Mouse (Mus musculus) myocyte (in vitro differentiated cells): ENCODE results near the gene Peli2. TPM values are rescaled to one million over a fixed set of nuclear protein-coding genes. Genes with fewer than 3 reads are reported as not detected.

Experiments used
- H3K27me3 ChIP-seq: one replicate; pipeline ENCODE4 v1.6.1; 2011; ENCODE audit not compliant: control insufficient read depth, insufficient read depth, insufficient read length
- H3K36me3 ChIP-seq: one replicate; pipeline ENCODE4 v1.6.1; 2011; ENCODE audit not compliant: control insufficient read depth, insufficient read depth
- H3K4me2 ChIP-seq: one replicate; pipeline ENCODE4 v1.6.1; 2011; ENCODE audit warnings: low read depth, control low read depth
- H3K4me3 ChIP-seq: one replicate; pipeline ENCODE4 v1.5.1; 2011; ENCODE audit warnings: mild to moderate bottlenecking, control low read depth, moderate library complexity
- H3K79me2 ChIP-seq: one replicate; pipeline ENCODE4 v1.6.1; 2011; ENCODE audit not compliant: control insufficient read depth, insufficient read depth
- H3ac ChIP-seq: one replicate; pipeline ENCODE4 v1.6.1; 2011; ENCODE audit not compliant: control insufficient read depth, insufficient read length
- CEBPB ChIP-seq: IDR thresholded peaks from 2 replicates; pipeline ENCODE4 v1.6.1; 2011; ENCODE audit warnings: mild to moderate bottlenecking, moderate library complexity; ENCODE audit not compliant: poor library complexity, insufficient read depth, severe bottlenecking
- E2F4 ChIP-seq: IDR thresholded peaks from one replicate; pipeline ENCODE4 v1.6.1; 2011; ENCODE audit warnings: mild to moderate bottlenecking, control low read depth, moderate library complexity; ENCODE audit not compliant: insufficient read depth
- MAX ChIP-seq: IDR thresholded peaks from one replicate; pipeline ENCODE4 v1.6.1; 2011; ENCODE audit warnings: low read depth, mild to moderate bottlenecking, control low read depth
- MYOD1 ChIP-seq, 3 experiments: IDR thresholded peaks; one replicate each; pipeline ENCODE4 v1.6.1; 2011; ENCODE audit warnings: control low read depth in 2 of 3, low read depth in 2 of 3, mild to moderate bottlenecking in 2 of 3, moderate library complexity in 1 of 3; ENCODE audit not compliant: insufficient read length in 2 of 3, control insufficient read depth in 1 of 3
- MYOG ChIP-seq, 3 experiments: IDR thresholded peaks; one replicate each; pipeline ENCODE4 v1.6.1; 2011; ENCODE audit warnings: control low read depth in 2 of 3, low read depth in 2 of 3, mild to moderate bottlenecking in 2 of 3; ENCODE audit not compliant: insufficient read length in 2 of 3, control insufficient read depth in 1 of 3, insufficient read depth in 1 of 3
- POLR2A ChIP-seq: IDR thresholded peaks from one replicate; pipeline ENCODE4 v1.6.1; 2011; ENCODE audit warnings: low read depth, mild to moderate bottlenecking, control low read depth, moderate library complexity; ENCODE audit not compliant: insufficient read length
- POLR2AphosphoS2 ChIP-seq: IDR thresholded peaks from one replicate; pipeline ENCODE4 v1.6.1; 2011; ENCODE audit warnings: low read depth, control low read depth; ENCODE audit not compliant: insufficient read length
- REST ChIP-seq: IDR thresholded peaks from one replicate; pipeline ENCODE4 v1.6.1; 2011; ENCODE audit warnings: mild to moderate bottlenecking, control low read depth, moderate library complexity; ENCODE audit not compliant: insufficient read depth, insufficient read length
- SRF ChIP-seq: IDR thresholded peaks from one replicate; pipeline ENCODE4 v1.6.1; 2011; ENCODE audit warnings: low read depth; ENCODE audit not compliant: control insufficient read depth, insufficient read length
- TCF12 ChIP-seq: IDR thresholded peaks from one replicate; pipeline ENCODE4 v1.6.1; 2011; ENCODE audit warnings: mild to moderate bottlenecking, control low read depth; ENCODE audit not compliant: poor library complexity, insufficient read depth, severe bottlenecking
- TCF3 ChIP-seq: IDR thresholded peaks from one replicate; pipeline ENCODE4 v1.6.1; 2011; ENCODE audit warnings: low read depth, control low read depth; ENCODE audit not compliant: insufficient read length
- USF1 ChIP-seq: IDR thresholded peaks from one replicate; pipeline ENCODE4 v1.6.1; 2011; ENCODE audit warnings: low read depth, mild to moderate bottlenecking, control low read depth, moderate library complexity
- polyA plus RNA-seq: library from polyadenylated mRNA; unstranded; fragments of >200 nt; fragmentation: generic; extraction: Trizol; gene quantifications from one replicate; pipeline ENCODE4 v1.2.1, GENCODE M21; 2012; ENCODE audit warnings: missing spikeins

Peli2 gene
- polyA plus RNA-seq, 1 experiment, result 15.8 TPM

DNA sequence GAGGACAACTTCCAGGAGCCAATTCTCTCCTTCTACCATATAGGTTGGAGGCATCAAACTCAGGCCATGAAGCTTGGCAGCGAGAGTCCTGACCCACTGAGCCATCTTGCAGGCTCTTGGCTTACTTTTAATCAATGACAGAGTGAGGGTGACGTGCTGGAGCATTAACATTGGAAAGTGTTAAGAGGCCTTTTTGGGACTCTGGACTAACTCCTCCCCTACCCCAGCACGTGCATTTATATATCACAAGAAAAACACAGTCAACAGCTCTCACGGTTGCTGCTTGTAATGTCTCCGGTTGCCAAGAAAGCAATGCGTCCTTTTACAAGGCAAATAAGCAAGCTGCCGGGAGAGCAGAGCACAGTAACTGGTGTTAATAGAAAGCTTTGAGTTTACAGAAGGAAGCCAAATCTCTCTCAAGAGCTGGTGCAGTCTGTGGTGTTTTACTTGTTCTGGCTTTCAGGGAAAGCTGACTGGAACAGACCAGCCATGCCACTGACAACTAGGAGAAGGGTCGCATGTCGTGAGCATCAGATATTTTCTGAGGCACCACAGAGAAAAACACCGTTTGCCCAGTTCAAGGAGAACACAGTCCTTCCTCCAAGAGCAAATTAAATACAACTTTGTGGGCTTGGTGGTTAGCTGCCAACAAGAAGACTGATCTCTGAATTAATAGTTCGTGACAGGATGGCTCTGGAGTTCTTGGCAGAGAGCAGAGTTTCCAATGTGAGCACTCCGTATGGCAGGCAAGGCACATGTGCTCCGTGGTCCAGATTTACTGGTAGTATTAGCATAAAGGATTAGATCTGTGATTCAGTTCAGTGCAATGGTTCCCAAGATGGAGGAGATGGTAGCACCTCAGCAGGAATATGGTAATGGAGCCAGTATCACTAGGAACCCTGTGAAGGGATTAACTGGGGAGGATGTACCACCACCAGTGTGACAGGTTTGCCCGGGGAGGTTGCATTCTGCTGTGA, 36.5 kb upstream of the Peli2 start:
- H3K79me2 ChIP-seq, result no peaks in the 10 kb centered on the region
- H3K27me3 ChIP-seq, result no peaks in the 10 kb centered on the region
- no peak for TF ChIP-seq POLR2AphosphoS2
- no peak for TF ChIP-seq SRF
- TF ChIP-seq TCF12, result no peak
- no peak for TF ChIP-seq TCF3
- no peak for TF ChIP-seq MAX
- no peak for TF ChIP-seq CEBPB
- TF ChIP-seq REST, result no peak
- no peak for TF ChIP-seq USF1
- no peak for TF ChIP-seq POLR2A
- TF ChIP-seq MYOG (IDR thresholded peaks at IDR 0.05; ENCODE audit: control insufficient read depth in 1 of 3, insufficient read depth in 1 of 3, insufficient read length in 2 of 3, low read depth in 2 of 3), result no peak
- no peak for TF ChIP-seq MYOD1 (IDR thresholded peaks at IDR 0.05; ENCODE audit: control insufficient read depth in 1 of 3, insufficient read length in 2 of 3, low read depth in 2 of 3)
- no peak for TF ChIP-seq E2F4
- no peaks in the 10 kb centered on the region for H3K36me3 ChIP-seq
- H3K4me2 ChIP-seq, result no peak overlapping the region
- no peak overlapping the region for H3ac ChIP-seq
- H3K4me3 ChIP-seq, result no peak overlapping the region

GRCm38 (mm10) chr14:48086682-48087297, 33.8 kb upstream of the Peli2 start:
- H3K4me3 ChIP-seq, result no peak overlapping the region
- no peaks in the 10 kb centered on the region for H3K79me2 ChIP-seq
- no peak overlapping the region for H3ac ChIP-seq
- H3K36me3 ChIP-seq, result no peaks in the 10 kb centered on the region
- no peak overlapping the region for H3K4me2 ChIP-seq
- no peaks in the 10 kb centered on the region for H3K27me3 ChIP-seq
- no peak for TF ChIP-seq SRF
- no peak for TF ChIP-seq MYOD1 (IDR thresholded peaks at IDR 0.05; ENCODE audit: control insufficient read depth in 1 of 3, insufficient read length in 2 of 3, low read depth in 2 of 3)
- TF ChIP-seq E2F4, result no peak
- no peak for TF ChIP-seq REST

GRCm38 (mm10) chr14:48087298-48087830, 33.3 kb upstream of the Peli2 start:
- Histone ChIP-seq H3K27me3 (no peaks in the 10 kb centered on the region), H3K4me3 (no peak overlapping the region), H3K36me3 (no peaks in the 10 kb centered on the region), H3K79me2 (no peaks in the 10 kb centered on the region), H3K4me2 (no peak overlapping the region), H3ac (no peak overlapping the region)
- TF ChIP-seq REST, result no peak
- TF ChIP-seq MYOG (IDR thresholded peaks at IDR 0.05; ENCODE audit: control insufficient read depth in 1 of 3, insufficient read depth in 1 of 3, insufficient read length in 2 of 3, low read depth in 2 of 3), result no peak
- no peak for TF ChIP-seq E2F4
- no peak for TF ChIP-seq MAX
- no peak for TF ChIP-seq TCF3
- TF ChIP-seq POLR2AphosphoS2, result no peak
- TF ChIP-seq USF1, result no peak
- TF ChIP-seq CEBPB, result no peak
- no peak for TF ChIP-seq POLR2A
- no peak for TF ChIP-seq TCF12
- no peak for TF ChIP-seq MYOD1 (IDR thresholded peaks at IDR 0.05; ENCODE audit: control insufficient read depth in 1 of 3, insufficient read length in 2 of 3, low read depth in 2 of 3)
- TF ChIP-seq SRF, result no peak

GRCm38 (mm10) chr14:48090465-48090864, 30.2 kb upstream of the Peli2 start:
- Histone ChIP-seq H3K36me3 (no peaks in the 10 kb centered on the region), H3K4me2 (no peak overlapping the region), H3K27me3 (no peaks in the 10 kb centered on the region), H3K79me2 (no peaks in the 10 kb centered on the region), H3K4me3 (no peak overlapping the region), H3ac (no peak overlapping the region)
- TF ChIP-seq TCF3 (no peak), USF1 (no peak), MYOG (IDR thresholded peaks at IDR 0.05; ENCODE audit: control insufficient read depth in 1 of 3, insufficient read depth in 1 of 3, insufficient read length in 2 of 3, low read depth in 2 of 3) (no peak), POLR2A (no peak), CEBPB (no peak), E2F4 (no peak), SRF (no peak), REST (no peak), POLR2AphosphoS2 (no peak)
